Mouse (Mus musculus): Measurements from ENCODE around the gene Katnal1.

GRCm38 (mm10) chr5:148867766-148868165, 61.4 kb downstream of the Katnal1 start:
- TF ChIP-seq CTCF (IDR thresholded peaks at IDR 0.05; ENCODE audit: low read depth) (no peak), EP300 (IDR thresholded peaks at IDR 0.05; ENCODE audit: low read depth) (no peak)

Data from heart, postnatal 0 days (tissue).